Mouse (Mus musculus): Measurements from ENCODE around the gene Nkrf. TPM values are rescaled to one million over a fixed set of nuclear protein-coding genes. Genes with fewer than 3 reads are reported as not detected.

The Nkrf gene
- polyA plus RNA-seq, 1 experiment from 2014 or later, result 8.4 TPM

DNA sequence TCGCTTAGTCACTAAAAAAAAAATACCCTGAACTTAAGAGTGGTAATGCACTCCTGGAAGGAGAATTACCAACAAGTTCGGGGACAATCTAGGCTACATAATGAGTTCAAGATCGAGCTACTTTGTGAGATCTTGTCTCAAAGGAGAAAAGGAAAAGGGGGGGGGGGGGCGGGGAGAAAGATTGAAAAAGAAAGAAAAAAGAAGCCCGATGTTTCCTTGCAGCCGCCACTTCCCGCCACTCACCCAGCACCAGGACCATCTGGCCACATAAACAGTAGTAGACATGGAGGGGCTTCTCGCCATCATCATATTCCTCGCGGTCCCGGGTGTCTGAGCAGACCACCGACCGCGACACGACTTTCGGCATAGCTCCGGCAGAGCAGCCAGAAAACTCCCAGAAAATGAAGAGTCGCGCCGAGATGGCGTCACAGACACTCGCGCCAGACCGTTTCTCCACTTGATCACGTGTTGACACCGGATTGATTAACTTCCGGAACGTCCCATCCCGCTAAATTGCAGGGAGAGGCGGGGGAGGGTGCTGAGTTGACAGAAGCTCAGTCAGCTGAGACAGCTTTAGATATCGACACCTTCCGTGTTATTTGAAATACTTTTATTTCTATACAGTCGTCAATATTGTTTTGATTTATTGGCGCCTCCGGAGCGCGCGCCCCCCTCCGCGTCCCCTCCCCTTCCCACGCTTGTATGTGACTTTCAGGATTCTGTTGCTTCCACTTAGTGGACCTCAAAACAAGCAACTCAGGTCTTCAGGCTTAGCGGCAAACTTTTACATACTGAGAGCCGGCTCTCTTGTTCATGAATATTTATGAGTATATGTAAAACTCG, 38.7 kb downstream of the Nkrf start:
- TF ChIP-seq CTCF (IDR thresholded peaks at IDR 0.05), result no peak
- peak; percentile 12 for DNase-seq (ENCODE audit: low read depth, low spot score)
- in situ Hi-C loops (cut with MboI; ENCODE audit: low pct_unique_long_range_greater_than_20kb), result no loop called here
- peak; percentile 57 for ATAC-seq
- H3K27me3 ChIP-seq, result no peaks in the 10 kb centered on the region
- POLR2A ChIA-PET, result interaction anchor here (0.6 to 0.7 kb wide), 3 partner anchors 178 to 967 kb away, joined by 3 to 4 read pairs (median 4); no protein-coding TSS in a partner anchor
- CTCF ChIA-PET, result no interaction called here

DNA sequence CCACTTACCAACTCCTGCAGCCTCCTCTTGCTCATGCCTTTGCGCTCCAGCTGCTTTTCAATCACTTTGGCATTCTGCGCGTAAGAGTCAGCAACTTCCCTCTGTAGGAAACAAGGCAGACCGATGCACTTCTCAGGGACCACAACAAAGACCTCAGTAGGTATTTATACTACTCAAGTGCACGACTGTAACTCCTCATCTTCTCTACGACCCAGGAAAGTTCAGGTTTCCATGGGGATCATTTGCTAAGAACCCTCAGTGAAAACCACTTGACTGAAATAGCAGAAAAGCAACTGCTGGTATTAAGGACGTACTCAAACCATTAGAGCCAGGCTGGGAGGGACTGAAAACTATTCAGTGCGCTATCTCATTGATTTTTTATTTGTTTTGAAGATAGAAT, 50.1 kb downstream of the Nkrf start:
- CTCF ChIA-PET, result no interaction called here
- H3K27me3 ChIP-seq, result peaks cover under 1% of the 10 kb centered on the region
- no peak for DNase-seq (ENCODE audit: low read depth, low spot score)
- in situ Hi-C loops (cut with MboI; ENCODE audit: low pct_unique_long_range_greater_than_20kb), result no loop called here
- POLR2A ChIA-PET, result no interaction called here
- TF ChIP-seq CTCF (IDR thresholded peaks at IDR 0.05), result no peak
- ATAC-seq, result no peak

DNA sequence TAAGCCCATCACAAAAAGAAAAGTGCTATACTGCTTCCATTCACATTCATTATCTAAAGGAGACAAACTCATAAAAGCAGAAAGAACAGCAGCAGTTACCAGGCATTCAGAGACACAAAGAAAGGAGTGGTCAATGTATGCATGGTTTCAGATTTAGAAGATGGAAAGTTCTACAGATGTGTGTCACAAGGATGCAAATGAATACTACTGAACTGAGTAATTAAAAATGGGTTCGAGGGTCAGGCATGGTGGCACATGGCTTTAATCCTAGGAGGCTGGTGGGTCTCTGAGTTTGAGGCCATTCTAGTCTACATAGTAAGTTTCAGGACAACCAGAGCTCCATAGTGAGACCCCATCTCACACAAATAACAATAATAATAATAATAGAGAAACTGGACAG, 55.5 kb downstream of the Nkrf start:
- CTCF ChIA-PET, result no interaction called here
- POLR2A ChIA-PET, result no interaction called here

DNA sequence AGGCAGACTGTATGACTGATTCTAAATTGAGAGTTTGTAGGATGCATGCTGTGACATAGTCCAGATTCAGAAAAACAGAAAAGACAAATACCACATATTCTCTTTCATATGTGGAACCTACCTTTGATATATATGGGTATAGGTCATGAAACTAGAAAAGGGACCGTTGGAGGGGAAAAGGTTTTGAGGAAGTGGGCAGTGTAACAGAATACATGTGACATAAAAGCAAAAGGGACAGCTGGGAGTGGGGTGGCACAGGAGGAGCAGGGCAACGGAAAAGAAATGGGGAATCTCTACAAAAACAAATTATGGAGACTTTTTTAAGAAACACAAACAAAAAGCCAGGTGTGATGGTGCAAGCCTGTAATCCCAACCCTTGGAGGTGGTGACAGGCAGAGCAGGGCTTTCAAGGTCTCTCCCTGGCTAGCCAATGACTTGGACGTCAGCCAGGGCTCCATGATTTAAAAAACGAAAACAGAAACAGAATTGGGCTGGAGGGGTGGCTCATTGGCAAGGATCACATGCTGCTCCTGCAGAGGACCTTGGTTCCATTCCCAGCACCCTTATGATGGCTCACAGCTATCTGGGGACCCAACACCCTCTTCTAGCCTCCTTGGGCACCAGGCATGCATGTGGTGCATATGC, 59.2 kb downstream of the Nkrf start:
- ChIA-PET CTCF (no interaction called here), POLR2A (no interaction called here)
- no peaks in the 10 kb centered on the region for H3K27me3 ChIP-seq
- ATAC-seq, result no peak
- in situ Hi-C loops (cut with MboI; ENCODE audit: low pct_unique_long_range_greater_than_20kb), result no loop called here
- no peak for DNase-seq (ENCODE audit: low read depth, low spot score)
- no peak for TF ChIP-seq CTCF (IDR thresholded peaks at IDR 0.05)

More for the DNA sequence above, 55.5 kb downstream of the Nkrf start:
- in situ Hi-C loops (cut with MboI; ENCODE audit: low pct_unique_long_range_greater_than_20kb), result no loop called here
- H3K27me3 ChIP-seq, result no peaks in the 10 kb centered on the region
- ATAC-seq (no peak), DNase-seq (ENCODE audit: low read depth, low spot score) (no peak)
- no peak for TF ChIP-seq CTCF (IDR thresholded peaks at IDR 0.05)

DNA sequence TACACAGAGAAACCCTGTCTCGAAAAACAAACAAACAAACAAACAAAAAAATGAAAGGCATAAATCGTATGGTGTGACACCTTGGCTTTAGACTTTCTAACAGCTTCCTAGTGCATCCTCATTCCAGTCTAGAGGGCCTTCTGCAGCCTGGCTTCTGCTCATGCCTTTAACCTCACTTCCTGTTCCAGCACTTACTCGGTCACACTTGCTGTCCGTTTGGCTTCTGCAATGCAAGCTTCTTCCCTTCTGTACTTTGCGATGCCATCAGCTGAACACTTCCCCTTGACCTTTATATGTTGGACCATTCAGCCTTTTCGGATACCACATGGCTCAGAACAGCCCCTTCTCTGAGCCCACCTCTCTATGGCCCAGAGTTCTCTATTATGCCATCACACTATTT, 61.0 kb downstream of the Nkrf start:
- in situ Hi-C loops (cut with MboI; ENCODE audit: low pct_unique_long_range_greater_than_20kb), result no loop called here
- TF ChIP-seq CTCF (IDR thresholded peaks at IDR 0.05), result no peak
- no peaks in the 10 kb centered on the region for H3K27me3 ChIP-seq
- ATAC-seq (no peak), DNase-seq (ENCODE audit: low read depth, low spot score) (no peak)
- ChIA-PET POLR2A (no interaction called here), CTCF (no interaction called here)

DNA sequence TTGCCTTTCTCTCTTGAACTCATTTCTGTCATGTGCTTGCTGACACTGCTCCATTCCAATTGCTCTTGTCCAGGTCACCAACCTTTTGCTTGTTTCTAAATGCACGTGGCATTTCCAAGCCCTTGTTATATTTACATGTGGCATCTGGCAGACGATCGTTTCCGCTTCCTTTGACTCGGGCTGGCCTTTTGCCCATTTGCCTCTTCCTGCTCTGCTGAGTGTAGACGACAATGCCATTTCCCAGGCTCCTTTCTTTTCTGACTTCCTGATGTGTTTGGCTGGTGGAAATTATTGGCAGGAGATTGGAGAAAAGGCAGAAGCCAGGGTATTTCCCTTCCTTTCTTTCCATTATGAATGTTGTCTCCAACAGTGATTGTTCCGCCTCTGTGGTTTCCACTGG, 63.3 kb downstream of the Nkrf start:
- no peaks in the 10 kb centered on the region for H3K27me3 ChIP-seq
- POLR2A ChIA-PET, result no interaction called here
- DNase-seq (ENCODE audit: low read depth, low spot score) (no peak), ATAC-seq (no peak)
- TF ChIP-seq CTCF (IDR thresholded peaks at IDR 0.05), result no peak
- CTCF ChIA-PET, result no interaction called here
- in situ Hi-C loops (cut with MboI; ENCODE audit: low pct_unique_long_range_greater_than_20kb), result no loop called here

Other genes with a start within 250 kb of the Nkrf start
- 0.06 TPM for gene Slc25a43, start 159.2 kb downstream of the Nkrf start, polyA plus RNA-seq (2021)
- gene Slc25a5, start 107.2 kb downstream of the Nkrf start, polyA plus RNA-seq (2021), result 1,052 TPM
- 89.0 TPM for gene Ube2a, start 29.0 kb downstream of the Nkrf start, polyA plus RNA-seq (2021)
- 29.8 TPM for gene C330007P06Rik, start 28.8 kb downstream of the Nkrf start, polyA plus RNA-seq (2021)
- 10.8 TPM for gene Sept6, start 88.9 kb upstream of the Nkrf start, polyA plus RNA-seq (2021)
- not detected for gene Sowahd, start 145.9 kb upstream of the Nkrf start, polyA plus RNA-seq (2021)
- 1,195 TPM for gene Rpl39, start 182.5 kb upstream of the Nkrf start, polyA plus RNA-seq (2021)
- 36.6 TPM for gene Upf3b, start 207.4 kb upstream of the Nkrf start, polyA plus RNA-seq (2021)
- 16.7 TPM for gene Nkap, start 223.9 kb upstream of the Nkrf start, polyA plus RNA-seq (2021)

Measured in Patski (cell line).